Mouse (Mus musculus) erythroblast, embryonic 14.5 days (primary cell): ENCODE data around the gene Nqo2. TPM values are rescaled to one million over a fixed set of nuclear protein-coding genes. Genes with fewer than 3 reads are reported as not detected.

Experiments
- H3K27me3 ChIP-seq: 2 replicates; pipeline ENCODE4 v1.6.1; 2012; ENCODE audit warnings: inconsistent platforms; ENCODE audit not compliant: control insufficient read depth
- H3K36me3 ChIP-seq: 2 replicates; pipeline ENCODE4 v1.6.1; 2012; ENCODE audit warnings: mild to moderate bottlenecking, inconsistent platforms; ENCODE audit not compliant: control insufficient read depth
- H3K4me1 ChIP-seq: 2 replicates; pipeline ENCODE4 v1.6.1; 2012; ENCODE audit warnings: inconsistent platforms; ENCODE audit not compliant: control insufficient read depth
- H3K4me3 ChIP-seq: replicated peaks from 2 replicates; pipeline ENCODE3; 2012; ENCODE audit warnings: moderate library complexity, mild to moderate bottlenecking, inconsistent platforms
- H3K9me3 ChIP-seq: 2 replicates; pipeline ENCODE4 v1.6.1; 2012; ENCODE audit warnings: low read length, inconsistent platforms, mixed read lengths; ENCODE audit not compliant: control insufficient read depth
- GATA1 ChIP-seq: IDR thresholded peaks from 2 replicates; pipeline ENCODE4 v1.6.1; 2012; ENCODE audit warnings: low read length, inconsistent platforms, mixed read lengths
- TAL1 ChIP-seq: IDR thresholded peaks from 3 replicates; pipeline ENCODE4 v1.6.1; 2012; ENCODE audit warnings: low read length, inconsistent platforms, mixed read lengths
- polyA plus RNA-seq: library from polyadenylated mRNA; stranded (reverse); fragments of >175 nt; gene quantifications from 2 replicates; pipeline ENCODE4 v1.2.3, GENCODE M21; 2012

The Nqo2 gene
- polyA plus RNA-seq, 1 experiment = 0.08 TPM

DNA sequence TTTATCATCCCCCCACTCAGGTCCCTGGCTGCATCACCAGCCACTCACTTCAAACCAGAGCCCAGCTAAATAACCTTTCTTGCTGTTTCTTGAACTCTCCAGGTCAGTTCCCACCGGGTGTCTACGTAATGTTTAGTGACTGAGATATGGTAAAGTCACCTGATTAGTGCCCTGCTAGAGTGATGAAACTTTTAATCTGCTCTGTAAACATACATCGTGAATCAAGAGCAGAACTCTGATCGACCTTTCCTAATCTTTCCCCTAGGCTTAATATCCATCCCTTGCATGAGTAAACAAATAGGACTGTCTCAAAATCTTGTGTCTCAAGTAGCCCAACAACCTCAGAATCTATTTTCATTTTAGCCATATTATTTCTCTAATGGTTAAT is 1.5 kb downstream of the Nqo2 start:
- TF ChIP-seq TAL1 = no peak
- TF ChIP-seq GATA1 = no peak
- no peaks in the 10 kb centered on the region for H3K9me3 ChIP-seq
- peaks cover 30% of the 10 kb centered on the region for H3K4me1 ChIP-seq
- H3K36me3 ChIP-seq = peaks cover 2% of the 10 kb centered on the region; the same call in 1 of the 2 replicates
- H3K4me3 ChIP-seq = peak overlapping the region; percentile 75
- no peaks in the 10 kb centered on the region for H3K27me3 ChIP-seq

DNA sequence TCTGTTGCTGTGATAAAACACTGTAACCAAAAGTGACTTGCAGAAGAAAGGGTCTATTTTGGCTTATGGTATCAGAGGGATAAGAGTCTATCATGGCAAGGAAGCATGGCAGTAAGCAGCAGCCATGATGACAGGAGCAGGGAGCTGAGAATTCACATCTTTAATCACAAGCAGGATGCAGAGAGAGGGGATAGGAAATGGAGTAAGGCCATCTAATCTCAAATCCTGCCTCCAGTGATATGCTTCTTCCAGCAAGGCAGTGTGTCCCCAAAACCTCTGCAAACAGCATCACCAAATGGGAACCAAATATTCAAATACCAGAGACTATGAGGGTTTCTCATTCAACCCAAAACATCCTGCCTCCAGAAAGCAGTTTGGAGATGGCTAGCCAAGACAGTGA is 2.1 kb downstream of the Nqo2 start:
- no peak overlapping the region for H3K4me3 ChIP-seq
- peaks cover 30% of the 10 kb centered on the region for H3K4me1 ChIP-seq
- H3K27me3 ChIP-seq = no peaks in the 10 kb centered on the region
- no peak for TF ChIP-seq GATA1
- no peak for TF ChIP-seq TAL1
- no peaks in the 10 kb centered on the region for H3K9me3 ChIP-seq
- H3K36me3 ChIP-seq = peaks cover 2% of the 10 kb centered on the region; the same call in 1 of the 2 replicates

DNA sequence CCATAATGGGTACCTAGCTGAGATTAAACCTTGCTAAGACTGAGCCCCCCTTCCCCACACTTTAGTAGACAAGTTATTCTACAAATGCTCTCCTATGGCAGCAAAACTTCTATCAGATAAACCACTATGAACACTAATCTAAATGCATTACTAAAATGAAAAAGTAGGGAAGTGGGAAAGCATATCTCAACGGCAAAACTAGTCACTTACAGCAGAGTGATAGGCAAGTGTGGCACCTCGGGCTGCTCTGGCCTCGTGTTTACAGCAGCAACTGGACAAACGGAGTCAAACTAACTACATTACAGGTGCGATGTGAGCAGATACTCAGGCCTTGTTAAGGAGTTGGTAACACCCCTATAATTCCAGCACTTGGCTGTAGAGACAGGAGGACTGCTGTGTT is 25.1 kb downstream of the Nqo2 start:
- Histone ChIP-seq H3K9me3 (no peaks in the 10 kb centered on the region), H3K27me3 (no peaks in the 10 kb centered on the region), H3K36me3 (peaks cover 16% of the 10 kb centered on the region), H3K4me3 (no peak overlapping the region), H3K4me1 (peaks cover 4% of the 10 kb centered on the region)
- TF ChIP-seq GATA1 (no peak), TAL1 (no peak)

DNA sequence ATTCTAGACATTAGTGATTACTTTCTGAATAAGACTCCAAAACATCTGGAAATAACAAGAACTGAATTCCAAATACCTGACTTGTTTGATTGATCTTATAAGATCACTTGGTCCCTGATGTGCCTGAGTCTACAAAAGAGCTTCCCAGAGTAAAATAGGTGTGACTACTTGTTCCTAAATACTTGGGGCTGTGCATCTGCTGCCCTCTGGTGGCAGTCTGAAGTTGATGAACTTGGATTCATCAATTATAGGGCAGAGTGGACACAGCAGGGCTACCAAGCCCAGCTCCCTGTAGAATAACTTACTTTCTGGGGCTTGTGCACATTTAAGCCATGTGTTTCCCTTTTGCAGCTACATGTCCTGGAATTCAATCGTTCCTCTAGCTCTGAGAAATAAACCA is 30.7 kb downstream of the Nqo2 start:
- H3K9me3 ChIP-seq = no peaks in the 10 kb centered on the region
- peaks cover 4% of the 10 kb centered on the region for H3K4me1 ChIP-seq
- no peaks in the 10 kb centered on the region for H3K36me3 ChIP-seq
- no peak overlapping the region for H3K4me3 ChIP-seq
- no peak for TF ChIP-seq GATA1
- no peak for TF ChIP-seq TAL1
- no peaks in the 10 kb centered on the region for H3K27me3 ChIP-seq

DNA sequence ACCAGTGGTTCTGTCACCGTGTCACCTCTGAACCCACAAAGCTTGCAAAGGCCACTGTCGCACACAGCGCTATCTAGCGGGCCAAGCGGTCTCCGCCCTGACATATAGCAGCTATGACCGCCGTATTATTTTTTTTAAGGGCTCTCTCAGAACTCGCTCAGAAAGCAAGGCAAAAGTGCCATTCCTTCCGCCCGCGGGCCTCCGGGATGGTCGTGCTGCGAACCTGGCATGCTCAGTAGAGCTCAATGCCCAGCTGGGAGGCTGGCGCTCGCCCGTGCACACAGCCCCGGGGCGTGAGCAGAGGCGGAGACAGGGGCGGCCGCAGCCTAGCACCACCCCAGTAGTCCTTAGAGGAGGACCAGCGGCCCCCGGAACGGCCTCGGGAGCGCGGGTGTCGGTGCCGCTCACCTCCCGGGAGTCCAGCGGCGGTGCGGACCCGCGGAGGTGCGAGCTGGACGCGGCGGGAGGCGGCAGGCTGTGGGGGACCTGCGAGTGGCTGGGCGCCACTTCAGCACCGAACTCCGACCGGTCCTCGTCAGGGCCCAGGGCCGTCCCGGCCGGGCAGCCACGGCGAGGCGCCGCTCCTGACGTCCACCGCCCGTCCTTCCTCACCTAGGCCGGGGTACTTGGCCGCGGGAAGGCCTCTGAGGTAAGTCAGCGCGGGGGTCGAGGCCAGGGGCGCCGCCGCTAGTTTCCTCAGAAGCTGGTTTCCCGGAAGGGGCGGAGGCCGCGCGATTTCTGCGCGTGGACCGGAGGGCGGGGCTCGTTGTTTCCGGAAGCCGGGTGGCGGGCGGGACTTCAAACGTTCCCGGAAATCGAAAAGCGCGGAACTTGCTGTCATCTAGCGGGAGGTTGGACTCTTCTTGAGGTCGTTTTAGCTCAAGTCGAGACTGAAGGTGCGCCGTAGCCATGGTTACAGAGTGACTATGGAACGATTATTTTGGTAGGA is 37.8 kb downstream of the Nqo2 start, which contains the start of the genes Ripk1 and Serpinb6a:
Gene Ripk1, plus strand, starts transcription at position 306 of the 949 bp plus-strand sequence.
Gene Serpinb6a, minus strand, starts transcription at position 737 of the 949 bp plus-strand sequence.
- no peaks in the 10 kb centered on the region for H3K9me3 ChIP-seq
- TF ChIP-seq GATA1 = no peak
- H3K36me3 ChIP-seq = peaks cover 4% of the 10 kb centered on the region
- H3K4me1 ChIP-seq = peaks cover 24% of the 10 kb centered on the region
- peak within 1 kb of the TSS; percentile 99 for H3K4me3 ChIP-seq
- no peaks in the 10 kb centered on the region for H3K27me3 ChIP-seq

DNA sequence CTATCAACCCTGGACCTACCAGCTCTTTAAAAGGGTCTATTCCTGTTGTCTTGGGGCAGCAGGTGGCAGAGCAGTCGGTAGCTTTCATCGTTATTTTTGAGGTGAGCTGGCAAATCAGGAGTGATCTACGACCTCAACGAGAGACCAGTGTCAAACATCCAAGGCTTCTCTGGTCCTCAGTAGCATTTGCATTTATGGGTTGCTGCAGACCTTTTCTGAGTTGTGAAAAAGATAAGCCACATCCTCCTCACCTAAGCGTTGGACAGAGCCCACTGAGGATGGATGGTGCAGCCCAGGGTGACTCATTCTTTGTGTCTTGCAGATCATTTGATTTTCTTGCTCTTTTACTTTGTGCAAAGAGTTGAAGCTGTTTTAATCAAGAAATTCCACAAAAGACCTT is 38.6 kb downstream of the Nqo2 start:
- TF ChIP-seq GATA1 (no peak), TAL1 (no peak)
- H3K4me3 ChIP-seq = peak overlapping the region; percentile 99
- no peaks in the 10 kb centered on the region for H3K27me3 ChIP-seq
- no peaks in the 10 kb centered on the region for H3K9me3 ChIP-seq
- H3K4me1 ChIP-seq = peaks cover 24% of the 10 kb centered on the region
- peaks cover 8% of the 10 kb centered on the region for H3K36me3 ChIP-seq

DNA sequence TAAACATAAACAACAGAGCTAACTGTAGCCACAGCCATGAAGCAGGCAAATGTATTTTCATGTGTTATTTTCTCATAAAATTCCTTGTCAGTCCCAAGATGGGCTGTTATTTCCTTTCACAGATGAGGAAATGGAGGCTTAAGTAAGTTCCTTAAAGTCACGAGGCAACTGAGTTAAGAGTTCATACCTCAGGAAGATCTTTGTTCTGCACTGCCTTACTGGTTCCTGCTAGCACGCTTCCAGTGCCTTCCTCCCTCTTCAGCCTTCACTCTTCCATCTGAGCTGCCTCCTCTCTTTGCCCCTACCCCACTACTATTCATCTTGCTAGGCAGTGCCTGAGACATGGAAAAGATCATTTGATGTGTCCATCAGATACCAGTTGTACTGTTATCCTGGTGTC is 42.7 kb downstream of the Nqo2 start:
- H3K9me3 ChIP-seq = no peaks in the 10 kb centered on the region
- peaks cover 11% of the 10 kb centered on the region for H3K4me1 ChIP-seq
- no peaks in the 10 kb centered on the region for H3K27me3 ChIP-seq
- H3K4me3 ChIP-seq = no peak overlapping the region
- TF ChIP-seq TAL1 = no peak
- TF ChIP-seq GATA1 = no peak
- H3K36me3 ChIP-seq = peaks cover 39% of the 10 kb centered on the region

DNA sequence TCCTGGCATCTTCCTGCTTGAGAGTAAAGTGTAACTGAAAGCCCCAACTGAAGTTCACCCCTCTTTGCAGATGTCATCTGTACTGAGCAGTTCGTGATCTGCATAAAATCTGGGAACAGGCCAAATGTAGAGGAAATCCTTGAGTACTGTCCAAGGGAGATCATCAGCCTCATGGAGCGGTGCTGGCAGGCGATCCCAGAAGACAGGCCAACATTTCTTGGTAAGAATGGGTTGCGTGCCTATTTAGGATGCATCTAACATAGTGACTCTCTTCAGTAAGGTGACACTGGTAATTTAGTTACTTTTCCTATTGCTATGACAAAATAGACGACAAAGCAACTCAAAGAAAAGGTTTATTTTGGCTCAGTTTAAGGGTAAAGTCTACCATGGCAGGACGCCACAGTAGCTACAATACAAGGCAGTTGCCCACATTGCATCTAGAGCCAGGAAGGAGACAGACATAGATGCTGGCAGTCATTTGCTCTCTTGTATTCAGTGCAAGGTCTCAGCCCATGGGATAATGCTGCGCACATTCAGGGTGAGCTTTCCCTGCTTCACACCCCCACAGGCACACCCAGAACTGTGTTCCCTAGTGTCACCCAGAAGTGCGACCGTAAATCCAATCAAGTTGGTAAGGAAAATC is 52.6 kb downstream of the Nqo2 start:
- peaks cover 5% of the 10 kb centered on the region for H3K9me3 ChIP-seq

DNA sequence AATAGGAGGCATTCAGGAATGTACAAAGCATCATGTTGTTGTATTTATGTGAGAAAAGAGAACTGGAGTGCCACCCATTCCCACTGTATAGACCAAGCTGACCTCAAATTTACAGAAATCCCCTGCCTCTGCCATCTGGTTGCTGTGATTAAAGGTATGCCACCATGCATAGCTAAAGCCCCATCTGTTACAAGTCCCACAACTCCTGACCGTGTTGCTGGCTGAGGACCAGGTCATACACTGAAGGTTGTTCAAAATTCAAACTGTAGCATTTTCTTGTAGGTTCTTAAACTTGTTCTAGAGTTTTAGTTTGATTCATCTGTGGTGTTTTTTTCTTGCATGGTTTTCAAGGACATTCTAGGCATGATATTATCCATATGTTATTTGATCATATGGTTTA is 54.0 kb downstream of the Nqo2 start:
- Histone ChIP-seq H3K36me3 (peaks cover 97% of the 10 kb centered on the region), H3K9me3 (peaks cover 5% of the 10 kb centered on the region), H3K27me3 (no peaks in the 10 kb centered on the region), H3K4me3 (no peak overlapping the region), H3K4me1 (no peaks in the 10 kb centered on the region)
- TF ChIP-seq TAL1 (no peak), GATA1 (no peak)

More for the DNA sequence above, 52.6 kb downstream of the Nqo2 start:
- TF ChIP-seq GATA1 (no peak), TAL1 (no peak)
- H3K4me3 ChIP-seq = no peak overlapping the region
- H3K36me3 ChIP-seq = peaks cover 94% of the 10 kb centered on the region
- H3K4me1 ChIP-seq = no peaks in the 10 kb centered on the region
- H3K27me3 ChIP-seq = no peaks in the 10 kb centered on the region
